Mouse (Mus musculus): ENCODE measurements at regions not wholly inside any gene's neighbourhood (a gene's known extent, or its start where the extent isn't known, plus 50 kb on each side); places are given as distances from the start of the nearest gene placed in this dataset.

GRCm38 (mm10) chr3:48658386-48658785 is 1098.7 kb downstream of the Pcdh18 start:
- Histone ChIP-seq H3K9ac (ENCODE audit: control insufficient read depth, low read depth, low read length, poor library complexity, severe bottlenecking) (no peak overlapping the region), H3K4me3 (ENCODE audit: control insufficient read depth in 1 of 2, insufficient read depth in 1 of 2, low read depth in 2 of 2, low read length in 2 of 2) (no peak overlapping the region), H3K9me3 (replicated peaks; ENCODE audit: insufficient read depth, low read length) (no peaks in the 10 kb centered on the region), H3K27ac (ENCODE audit: control insufficient read depth, low read depth, low read length) (peak overlapping the region; percentile 14; the same call in 1 of the 2 replicates), H3K27me3 (ENCODE audit: control insufficient read depth in 1 of 2, insufficient read depth in 2 of 2, low read length in 2 of 2) (no peaks in the 10 kb centered on the region), H3K79me2 (ENCODE audit: control insufficient read depth, insufficient read depth, low read length, poor library complexity) (no peaks in the 10 kb centered on the region), H3K36me3 (ENCODE audit: control insufficient read depth in 1 of 2, insufficient read depth in 2 of 2, low read length in 2 of 2) (peaks cover 0 to 2% of the 10 kb centered on the region in 2 experiments; a peak in 1 of 4 replicates), H3K4me1 (ENCODE audit: control insufficient read depth in 1 of 2, insufficient read depth in 2 of 2, low read length in 2 of 2) (peaks cover 0 to 6% of the 10 kb centered on the region in 2 experiments; a peak in 1 of 4 replicates)
- TF ChIP-seq EP300 (IDR thresholded peaks at IDR 0.05; ENCODE audit: low read depth in 1 of 2, low read length in 2 of 2) (peak; percentile 51 to 69), ETS1 (IDR thresholded peaks at IDR 0.05; ENCODE audit: low read depth, low read length) (0 out of 2 replicates have a peak, but pooled peaks have one; percentile 14), MAX (IDR thresholded peaks at IDR 0.05; ENCODE audit: low read length) (no peak), GATA1 (IDR thresholded peaks at IDR 0.05; ENCODE audit: low read depth, low read length) (peak; percentile 37; the same call in 1 of the 2 replicates), MXI1 (IDR thresholded peaks at IDR 0.05; ENCODE audit: low read depth, low read length) (no peak), TCF12 (IDR thresholded peaks at IDR 0.05; ENCODE audit: low read depth, low read length) (peak; percentile 79; the same call in 1 of the 2 replicates)
- DNase-seq (ENCODE audit: low read depth, low spot score): peak; percentile 29

- no peak overlapping the region for H3K4me3 ChIP-seq (ENCODE audit: control insufficient read depth in 1 of 2, insufficient read depth in 1 of 2, low read depth in 2 of 2, low read length in 2 of 2)
- no peaks in the 10 kb centered on the region for H3K79me2 ChIP-seq (ENCODE audit: control insufficient read depth, insufficient read depth, low read length, poor library complexity)
- peaks cover 0 to 6% of the 10 kb centered on the region in 2 experiments; a peak in 1 of 4 replicates for H3K4me1 ChIP-seq (ENCODE audit: control insufficient read depth in 1 of 2, insufficient read depth in 2 of 2, low read length in 2 of 2)
- no peak for DNase-seq (ENCODE audit: low read depth, low spot score)
- TF ChIP-seq CHD2 (IDR thresholded peaks at IDR 0.05; ENCODE audit: low read length) (no peak), E2F4 (IDR thresholded peaks at IDR 0.05; ENCODE audit: borderline replicate concordance, low read depth, low read length) (no peak), SIN3A (IDR thresholded peaks at IDR 0.05; ENCODE audit: low read length) (no peak), KAT2A (conservative IDR thresholded peaks at IDR 0.05; ENCODE audit: low read depth, low read length) (no peak), EP300 (IDR thresholded peaks at IDR 0.05; ENCODE audit: low read depth in 1 of 2, low read length in 2 of 2) (no peak), RAD21 (IDR thresholded peaks at IDR 0.05; ENCODE audit: low read depth, low read length) (no peak)
- H3K27ac ChIP-seq (ENCODE audit: control insufficient read depth, low read depth, low read length): no peak overlapping the region
- no peak overlapping the region for H3K9ac ChIP-seq (ENCODE audit: control insufficient read depth, low read depth, low read length, poor library complexity, severe bottlenecking)
- H3K27me3 ChIP-seq (ENCODE audit: control insufficient read depth in 1 of 2, insufficient read depth in 2 of 2, low read length in 2 of 2): no peaks in the 10 kb centered on the region
- peaks cover 0 to 2% of the 10 kb centered on the region in 2 experiments; a peak in 1 of 4 replicates for H3K36me3 ChIP-seq (ENCODE audit: control insufficient read depth in 1 of 2, insufficient read depth in 2 of 2, low read length in 2 of 2)
- H3K9me3 ChIP-seq (replicated peaks; ENCODE audit: insufficient read depth, low read length): no peaks in the 10 kb centered on the region
These were observed 1102.0 kb downstream of the Pcdh18 start for GRCm38 (mm10) chr3:48655084-48655483.

GRCm38 (mm10) chr3:48631889-48632483 is 1125.1 kb downstream of the Pcdh18 start:
- Histone ChIP-seq H3K79me2 (ENCODE audit: control insufficient read depth, insufficient read depth, low read length, poor library complexity) (no peaks in the 10 kb centered on the region), H3K36me3 (ENCODE audit: control insufficient read depth in 1 of 2, insufficient read depth in 2 of 2, low read length in 2 of 2) (no peaks in the 10 kb centered on the region), H3K27ac (ENCODE audit: control insufficient read depth, low read depth, low read length) (no peak overlapping the region), H3K4me3 (ENCODE audit: control insufficient read depth in 1 of 2, insufficient read depth in 1 of 2, low read depth in 2 of 2, low read length in 2 of 2) (no peak overlapping the region), H3K27me3 (ENCODE audit: control insufficient read depth in 1 of 2, insufficient read depth in 2 of 2, low read length in 2 of 2) (no peaks in the 10 kb centered on the region), H3K9me3 (replicated peaks; ENCODE audit: insufficient read depth, low read length) (no peaks in the 10 kb centered on the region), H3K4me1 (ENCODE audit: control insufficient read depth in 1 of 2, insufficient read depth in 2 of 2, low read length in 2 of 2) (no peaks in the 10 kb centered on the region), H3K9ac (ENCODE audit: control insufficient read depth, low read depth, low read length, poor library complexity, severe bottlenecking) (no peak overlapping the region)
- no peak for DNase-seq (ENCODE audit: low read depth, low spot score)
- TF ChIP-seq MAX (IDR thresholded peaks at IDR 0.05; ENCODE audit: low read length): no peak
- TF ChIP-seq MYB (IDR thresholded peaks at IDR 0.05; ENCODE audit: low read depth, low read length): no peak
- no peak for TF ChIP-seq GATA1 (IDR thresholded peaks at IDR 0.05; ENCODE audit: low read depth, low read length)
- no peak for TF ChIP-seq CTCF (IDR thresholded peaks at IDR 0.05 in 2 of 3, conservative IDR thresholded peaks at IDR 0.05 in 1 of 3; ENCODE audit: control insufficient read depth in 1 of 3, insufficient read depth in 1 of 3, low read depth in 2 of 3, low read length in 3 of 3, poor library complexity in 1 of 3, severe bottlenecking in 1 of 3)
- no peak for TF ChIP-seq NRF1 (IDR thresholded peaks at IDR 0.05; ENCODE audit: insufficient read depth, low read depth, low read length, poor library complexity, severe bottlenecking)
- TF ChIP-seq RAD21 (IDR thresholded peaks at IDR 0.05; ENCODE audit: low read depth, low read length): no peak
- TF ChIP-seq MAZ (IDR thresholded peaks at IDR 0.05; ENCODE audit: low read depth, low read length): no peak
- TF ChIP-seq TCF12 (IDR thresholded peaks at IDR 0.05; ENCODE audit: low read depth, low read length): no peak
- no peak for TF ChIP-seq UBTF (IDR thresholded peaks at IDR 0.05; ENCODE audit: borderline replicate concordance, insufficient read depth, low read depth, low read length)
- no peak for TF ChIP-seq MXI1 (IDR thresholded peaks at IDR 0.05; ENCODE audit: low read depth, low read length)
- no peak for TF ChIP-seq JUND (IDR thresholded peaks at IDR 0.05; ENCODE audit: low read depth, low read length)
- no peak for TF ChIP-seq ELF1 (IDR thresholded peaks at IDR 0.05; ENCODE audit: low read depth, low read length)
- TF ChIP-seq HCFC1 (IDR thresholded peaks at IDR 0.05; ENCODE audit: low read depth, low read length): no peak
- TF ChIP-seq POLR2AphosphoS5 (IDR thresholded peaks at IDR 0.05; ENCODE audit: borderline replicate concordance, low read depth, low read length): no peak
